Mouse (Mus musculus): Measurements from ENCODE around the gene Top1. TPM values are rescaled to one million over a fixed set of nuclear protein-coding genes. Genes with fewer than 3 reads are reported as not detected.

Top1 gene
- polyA plus RNA-seq, 1 experiment: 174 TPM

GRCm38 (mm10) chr2:160613186-160613919 lies 32.3 kb upstream of the Top1 start:
- no peaks in the 10 kb centered on the region for H3K9me3 ChIP-seq (replicated peaks; ENCODE audit: control insufficient read depth, insufficient read depth, low read length, poor library complexity, severe bottlenecking)

GRCm38 (mm10) chr2:160617741-160618140 lies 27.9 kb upstream of the Top1 start:
- no peaks in the 10 kb centered on the region for H3K27me3 ChIP-seq (ENCODE audit: control insufficient read depth, insufficient read depth, low read length, poor library complexity, severe bottlenecking)
- TF ChIP-seq POLR2A (IDR thresholded peaks at IDR 0.05; ENCODE audit: insufficient read depth, low read length): no peak

More at GRCm38 (mm10) chr2:160613186-160613919, 32.3 kb upstream of the Top1 start:
- Histone ChIP-seq H3K4me3 (ENCODE audit: low read depth, low read length) (no peak overlapping the region), H3K36me3 (ENCODE audit: control insufficient read depth, insufficient read depth, low read length, poor library complexity, severe bottlenecking) (no peaks in the 10 kb centered on the region), H3K27ac (ENCODE audit: insufficient read depth, low read length) (no peak overlapping the region), H3K4me1 (ENCODE audit: control insufficient read depth, insufficient read depth, low read length) (no peaks in the 10 kb centered on the region), H3K9ac (ENCODE audit: low read depth, poor library complexity, severe bottlenecking) (no peak overlapping the region), H3K27me3 (ENCODE audit: control insufficient read depth, insufficient read depth, low read length, poor library complexity, severe bottlenecking) (no peaks in the 10 kb centered on the region)
- TF ChIP-seq EP300 (IDR thresholded peaks at IDR 0.05; ENCODE audit: insufficient read depth, low read depth, low read length): no peak
- no peak for TF ChIP-seq POLR2A (IDR thresholded peaks at IDR 0.05; ENCODE audit: insufficient read depth, low read length)
- no peak for TF ChIP-seq CTCF (IDR thresholded peaks at IDR 0.05; ENCODE audit: low read depth, low read length)

DNA sequence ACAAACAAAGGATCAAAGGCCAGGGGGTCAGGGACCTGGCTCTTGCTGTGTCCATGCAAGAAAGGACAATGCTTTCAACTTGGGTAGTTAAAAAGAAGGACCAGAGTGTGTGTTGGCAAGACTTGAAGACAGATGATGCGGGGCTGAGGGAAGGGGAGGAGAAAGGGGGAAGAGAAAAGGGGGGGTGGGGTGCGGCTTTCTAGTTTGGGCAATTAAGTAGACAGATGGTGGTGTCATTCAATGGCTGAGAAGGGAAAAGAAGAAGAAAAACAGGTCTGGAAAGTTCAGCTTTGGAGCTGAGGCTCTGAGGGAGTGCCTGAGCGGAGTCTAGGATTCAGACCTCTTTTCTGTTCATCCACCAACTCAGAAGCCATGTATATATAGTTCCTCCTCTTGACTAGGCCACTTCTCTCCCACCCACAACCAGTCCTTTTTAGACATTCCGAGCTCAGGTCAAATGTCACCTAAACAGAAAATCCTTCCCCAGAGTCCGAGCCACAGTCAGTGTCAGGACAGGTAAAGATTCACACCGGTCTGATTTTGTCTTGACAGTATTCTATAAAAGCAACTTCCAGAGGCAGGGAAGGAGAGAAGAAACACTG lies 27.0 kb upstream of the Top1 start:
- TF ChIP-seq POLR2A (IDR thresholded peaks at IDR 0.05; ENCODE audit: insufficient read depth, low read length) (no peak), CTCF (IDR thresholded peaks at IDR 0.05; ENCODE audit: low read depth, low read length) (no peak)
- Histone ChIP-seq H3K4me3 (ENCODE audit: low read depth, low read length) (no peak overlapping the region), H3K27me3 (ENCODE audit: control insufficient read depth, insufficient read depth, low read length, poor library complexity, severe bottlenecking) (no peaks in the 10 kb centered on the region), H3K9ac (ENCODE audit: low read depth, poor library complexity, severe bottlenecking) (no peak overlapping the region), H3K27ac (ENCODE audit: insufficient read depth, low read length) (0 out of 2 replicates have a peak overlapping the region, but pooled peaks have one; percentile 15), H3K4me1 (ENCODE audit: control insufficient read depth, insufficient read depth, low read length) (no peaks in the 10 kb centered on the region), H3K9me3 (replicated peaks; ENCODE audit: control insufficient read depth, insufficient read depth, low read length, poor library complexity, severe bottlenecking) (no peaks in the 10 kb centered on the region; the same call in 1 of the 2 replicates), H3K36me3 (ENCODE audit: control insufficient read depth, insufficient read depth, low read length, poor library complexity, severe bottlenecking) (no peaks in the 10 kb centered on the region)

More at GRCm38 (mm10) chr2:160617741-160618140, 27.9 kb upstream of the Top1 start:
- Histone ChIP-seq H3K27ac (ENCODE audit: insufficient read depth, low read length) (no peak overlapping the region), H3K36me3 (ENCODE audit: control insufficient read depth, insufficient read depth, low read length, poor library complexity, severe bottlenecking) (no peaks in the 10 kb centered on the region), H3K9me3 (replicated peaks; ENCODE audit: control insufficient read depth, insufficient read depth, low read length, poor library complexity, severe bottlenecking) (no peaks in the 10 kb centered on the region), H3K4me1 (ENCODE audit: control insufficient read depth, insufficient read depth, low read length) (no peaks in the 10 kb centered on the region), H3K9ac (ENCODE audit: low read depth, poor library complexity, severe bottlenecking) (no peak overlapping the region), H3K4me3 (ENCODE audit: low read depth, low read length) (no peak overlapping the region)

- Histone ChIP-seq H3K4me1 (ENCODE audit: control insufficient read depth, insufficient read depth, low read length) (no peaks in the 10 kb centered on the region), H3K36me3 (ENCODE audit: control insufficient read depth, insufficient read depth, low read length, poor library complexity, severe bottlenecking) (no peaks in the 10 kb centered on the region), H3K27me3 (ENCODE audit: control insufficient read depth, insufficient read depth, low read length, poor library complexity, severe bottlenecking) (no peaks in the 10 kb centered on the region), H3K27ac (ENCODE audit: insufficient read depth, low read length) (no peak overlapping the region), H3K4me3 (ENCODE audit: low read depth, low read length) (no peak overlapping the region), H3K9ac (ENCODE audit: low read depth, poor library complexity, severe bottlenecking) (no peak overlapping the region), H3K9me3 (replicated peaks; ENCODE audit: control insufficient read depth, insufficient read depth, low read length, poor library complexity, severe bottlenecking) (no peaks in the 10 kb centered on the region; the same call in 1 of the 2 replicates)
- no peak for TF ChIP-seq EP300 (IDR thresholded peaks at IDR 0.05; ENCODE audit: insufficient read depth, low read depth, low read length)
- TF ChIP-seq POLR2A (IDR thresholded peaks at IDR 0.05; ENCODE audit: insufficient read depth, low read length): no peak
Observed at GRCm38 (mm10) chr2:160619300-160619699, 26.4 kb upstream of the Top1 start.

GRCm38 (mm10) chr2:160619831-160620230 lies 25.9 kb upstream of the Top1 start:
- TF ChIP-seq EP300 (IDR thresholded peaks at IDR 0.05; ENCODE audit: insufficient read depth, low read depth, low read length): no peak
- no peak for TF ChIP-seq POLR2A (IDR thresholded peaks at IDR 0.05; ENCODE audit: insufficient read depth, low read length)
- TF ChIP-seq CTCF (IDR thresholded peaks at IDR 0.05; ENCODE audit: low read depth, low read length): no peak
- no peak overlapping the region for H3K9ac ChIP-seq (ENCODE audit: low read depth, poor library complexity, severe bottlenecking)
- H3K36me3 ChIP-seq (ENCODE audit: control insufficient read depth, insufficient read depth, low read length, poor library complexity, severe bottlenecking): no peaks in the 10 kb centered on the region
- H3K27ac ChIP-seq (ENCODE audit: insufficient read depth, low read length): no peak overlapping the region
- H3K4me3 ChIP-seq (ENCODE audit: low read depth, low read length): no peak overlapping the region
- no peaks in the 10 kb centered on the region for H3K4me1 ChIP-seq (ENCODE audit: control insufficient read depth, insufficient read depth, low read length)
- H3K27me3 ChIP-seq (ENCODE audit: control insufficient read depth, insufficient read depth, low read length, poor library complexity, severe bottlenecking): no peaks in the 10 kb centered on the region
- H3K9me3 ChIP-seq (replicated peaks; ENCODE audit: control insufficient read depth, insufficient read depth, low read length, poor library complexity, severe bottlenecking): no peaks in the 10 kb centered on the region; the same call in 1 of the 2 replicates

- Histone ChIP-seq H3K27ac (ENCODE audit: insufficient read depth, low read length) (no peak overlapping the region), H3K9ac (ENCODE audit: low read depth, poor library complexity, severe bottlenecking) (no peak overlapping the region), H3K4me1 (ENCODE audit: control insufficient read depth, insufficient read depth, low read length) (no peaks in the 10 kb centered on the region), H3K27me3 (ENCODE audit: control insufficient read depth, insufficient read depth, low read length, poor library complexity, severe bottlenecking) (no peaks in the 10 kb centered on the region), H3K4me3 (ENCODE audit: low read depth, low read length) (no peak overlapping the region), H3K9me3 (replicated peaks; ENCODE audit: control insufficient read depth, insufficient read depth, low read length, poor library complexity, severe bottlenecking) (no peaks in the 10 kb centered on the region; the same call in 1 of the 2 replicates), H3K36me3 (ENCODE audit: control insufficient read depth, insufficient read depth, low read length, poor library complexity, severe bottlenecking) (no peaks in the 10 kb centered on the region)
- TF ChIP-seq CTCF (IDR thresholded peaks at IDR 0.05; ENCODE audit: low read depth, low read length) (no peak), EP300 (IDR thresholded peaks at IDR 0.05; ENCODE audit: insufficient read depth, low read depth, low read length) (no peak), POLR2A (IDR thresholded peaks at IDR 0.05; ENCODE audit: insufficient read depth, low read length) (no peak)
Observed at GRCm38 (mm10) chr2:160620279-160620963, 25.3 kb upstream of the Top1 start.

All from ES-Bruce4 (cell line).